Mouse (Mus musculus): Measurements from ENCODE around the gene Celf5. TPM values are rescaled to one million over a fixed set of nuclear protein-coding genes. Genes with fewer than 3 reads are reported as not detected.

The Celf5 gene
- polyA plus RNA-seq, 1 experiment: 0.70 TPM

DNA sequence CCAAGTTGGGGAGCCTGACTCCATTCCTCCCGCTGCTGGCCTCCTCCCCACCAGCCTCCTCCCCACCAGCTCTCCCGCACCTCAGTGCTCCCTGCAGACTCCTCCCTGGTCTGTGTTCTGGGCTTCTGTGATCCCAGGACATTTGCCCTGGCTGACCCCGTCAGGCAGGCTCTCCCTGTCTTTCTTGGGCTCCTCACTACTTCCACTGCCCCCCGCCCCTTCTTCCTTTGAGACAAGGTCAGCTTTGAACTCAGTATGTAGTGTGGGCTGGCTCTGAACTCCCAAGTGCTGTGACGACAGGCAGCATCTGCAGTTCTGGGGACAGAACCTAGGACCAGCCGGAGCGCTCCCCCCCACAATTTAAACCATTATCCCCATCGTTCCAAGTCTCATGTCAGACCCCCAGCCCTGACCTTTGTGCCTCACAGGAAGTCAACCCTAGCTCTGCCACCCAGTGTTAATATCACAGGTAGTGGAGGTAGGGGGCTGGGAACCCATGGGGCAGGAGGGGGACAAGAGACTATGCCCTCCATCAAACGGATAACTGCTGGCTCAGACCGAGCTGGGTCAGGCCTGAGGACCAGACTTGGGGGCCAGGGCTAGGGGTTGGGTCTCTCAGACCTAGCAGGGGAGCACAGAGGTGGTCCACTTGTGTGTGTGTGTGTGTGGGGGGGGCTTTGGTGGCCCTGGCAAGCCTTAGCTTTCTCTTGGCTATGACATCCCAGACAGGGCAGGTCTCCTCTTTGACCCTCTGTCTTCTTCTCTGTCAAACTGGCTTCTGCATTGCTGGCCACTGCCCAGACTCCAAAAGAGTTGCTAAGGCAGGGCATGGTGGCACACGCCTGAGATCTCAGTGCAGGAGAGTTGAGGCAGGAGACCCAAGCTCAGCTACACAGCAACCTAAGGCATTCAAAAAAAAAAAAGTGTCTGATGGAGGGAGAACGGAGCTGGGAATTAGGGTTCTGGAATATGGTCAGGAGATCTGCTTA, 65.0 kb downstream of the Celf5 start:
- H3K4me1 ChIP-seq (ENCODE audit: control insufficient read depth, insufficient read depth, insufficient read length): peaks cover 2% of the 10 kb centered on the region
- H3K36me3 ChIP-seq (ENCODE audit: control insufficient read depth, insufficient read depth, low read length): 0 out of 2 replicates have a peak, but pooled peaks cover 2% of the 10 kb centered on the region
- H3K27ac ChIP-seq (ENCODE audit: insufficient read depth, low read length): peak overlapping the region; percentile 28; the same call in 1 of the 2 replicates
- WGBS: 75% methylated on average over 12 of the region's 12 CpGs
- no peaks in the 10 kb centered on the region for H3K27me3 ChIP-seq (ENCODE audit: control insufficient read depth, insufficient read depth, low read length)
- no peak for TF ChIP-seq CTCF (IDR thresholded peaks at IDR 0.05; ENCODE audit: extremely low read depth, insufficient read depth, insufficient read length, insufficient replicate concordance)
- no peak for TF ChIP-seq POLR2A (IDR thresholded peaks at IDR 0.05; ENCODE audit: low read depth, low read length)
- no peak for DNase-seq (ENCODE audit: low read depth in 1 of 2, low spot score in 2 of 2)
- H3K4me3 ChIP-seq (ENCODE audit: extremely low read depth, insufficient read depth, insufficient read length): no peak overlapping the region

DNA sequence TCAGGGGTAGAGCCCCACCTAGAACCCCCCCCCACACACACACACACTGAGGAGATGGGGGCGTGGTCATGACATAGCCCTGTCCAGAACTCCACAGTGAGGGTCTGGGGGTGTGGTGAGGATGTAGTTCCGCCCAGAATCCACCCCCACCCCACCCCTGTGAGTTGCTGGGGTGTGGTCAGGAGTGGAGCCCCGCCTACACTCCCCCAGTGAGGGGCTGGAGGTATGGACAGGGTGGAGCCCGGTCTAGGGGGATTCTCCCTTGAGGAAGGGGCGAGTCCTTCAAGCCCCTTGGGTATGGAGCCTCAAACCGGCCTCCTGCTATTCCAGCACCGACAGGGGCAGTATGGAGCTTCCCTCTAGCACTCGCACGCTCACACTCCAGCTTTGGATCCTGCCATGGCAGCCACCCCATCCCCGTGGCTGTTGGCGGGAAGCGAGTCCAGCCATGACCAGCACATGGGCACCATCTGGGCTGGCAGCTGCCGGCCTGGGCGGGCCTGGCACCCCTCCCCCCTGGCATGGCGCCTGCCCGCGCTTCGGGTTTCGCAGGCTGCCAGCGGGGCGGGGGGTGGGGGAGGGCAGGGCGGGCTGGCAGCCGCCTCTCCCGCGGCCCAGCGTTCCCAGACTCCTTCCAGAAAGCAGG, 65.8 kb downstream of the Celf5 start:
- Histone ChIP-seq H3K27ac (ENCODE audit: insufficient read depth, low read length) (no peak overlapping the region; the same call in 1 of the 2 replicates), H3K36me3 (ENCODE audit: control insufficient read depth, insufficient read depth, low read length) (0 out of 2 replicates have a peak, but pooled peaks cover 2% of the 10 kb centered on the region), H3K27me3 (ENCODE audit: control insufficient read depth, insufficient read depth, low read length) (no peaks in the 10 kb centered on the region), H3K4me1 (ENCODE audit: control insufficient read depth, insufficient read depth, insufficient read length) (peaks cover 2% of the 10 kb centered on the region), H3K4me3 (ENCODE audit: extremely low read depth, insufficient read depth, insufficient read length) (no peak overlapping the region)
- 16% methylated on average over 25 of the region's 26 CpGs for WGBS
- DNase-seq (ENCODE audit: low read depth in 1 of 2, low spot score in 2 of 2): no peak
- TF ChIP-seq POLR2A (IDR thresholded peaks at IDR 0.05; ENCODE audit: low read depth, low read length) (no peak), CTCF (IDR thresholded peaks at IDR 0.05; ENCODE audit: extremely low read depth, insufficient read depth, insufficient read length, insufficient replicate concordance) (no peak)

DNA sequence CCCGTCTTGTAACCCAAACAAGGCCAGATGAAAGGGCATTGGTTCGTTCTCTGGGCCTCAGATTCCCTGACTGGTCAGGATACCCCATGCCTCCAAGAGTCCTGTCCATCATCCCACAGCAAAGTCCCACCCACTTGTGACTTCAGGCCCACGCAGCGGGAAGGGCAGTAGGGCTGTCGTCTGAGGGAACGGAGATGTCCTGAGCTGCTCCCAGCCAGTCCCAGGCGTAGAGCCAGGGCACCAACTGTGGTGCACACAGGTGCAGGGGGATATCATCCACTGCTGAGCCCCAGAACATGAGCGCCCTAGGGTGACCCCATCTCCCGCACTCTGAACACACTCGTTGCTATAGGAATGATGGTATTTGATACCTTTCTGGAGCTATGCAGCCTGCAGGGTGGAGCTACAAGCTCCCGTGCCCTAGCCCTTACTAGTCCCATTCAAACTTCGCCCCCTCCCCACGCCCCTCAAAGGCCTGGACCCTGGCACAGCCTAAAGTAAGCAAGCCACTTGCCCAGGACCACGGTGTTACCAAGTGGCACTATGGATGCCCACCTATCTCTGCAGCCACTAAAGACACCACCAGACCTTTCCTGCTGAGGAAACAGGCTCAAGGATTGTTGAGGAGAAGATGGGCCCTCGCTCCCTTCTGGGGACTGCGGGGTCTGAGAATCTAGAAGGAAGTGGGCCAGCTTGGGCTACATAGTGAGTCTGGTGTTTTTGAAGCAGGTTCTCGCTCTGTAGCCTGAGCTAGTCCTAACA, 66.8 kb downstream of the Celf5 start:
- Histone ChIP-seq H3K4me1 (ENCODE audit: control insufficient read depth, insufficient read depth, insufficient read length) (peaks cover 2% of the 10 kb centered on the region), H3K4me3 (ENCODE audit: extremely low read depth, insufficient read depth, insufficient read length) (no peak overlapping the region), H3K27me3 (ENCODE audit: control insufficient read depth, insufficient read depth, low read length) (no peaks in the 10 kb centered on the region), H3K36me3 (ENCODE audit: control insufficient read depth, insufficient read depth, low read length) (0 out of 2 replicates have a peak, but pooled peaks cover 2% of the 10 kb centered on the region), H3K27ac (ENCODE audit: insufficient read depth, low read length) (no peak overlapping the region)
- TF ChIP-seq POLR2A (IDR thresholded peaks at IDR 0.05; ENCODE audit: low read depth, low read length) (no peak), CTCF (IDR thresholded peaks at IDR 0.05; ENCODE audit: extremely low read depth, insufficient read depth, insufficient read length, insufficient replicate concordance) (no peak)
- DNase-seq (ENCODE audit: low read depth in 1 of 2, low spot score in 2 of 2): no peak
- WGBS: 80% methylated on average over 17 of the region's 17 CpGs

DNA sequence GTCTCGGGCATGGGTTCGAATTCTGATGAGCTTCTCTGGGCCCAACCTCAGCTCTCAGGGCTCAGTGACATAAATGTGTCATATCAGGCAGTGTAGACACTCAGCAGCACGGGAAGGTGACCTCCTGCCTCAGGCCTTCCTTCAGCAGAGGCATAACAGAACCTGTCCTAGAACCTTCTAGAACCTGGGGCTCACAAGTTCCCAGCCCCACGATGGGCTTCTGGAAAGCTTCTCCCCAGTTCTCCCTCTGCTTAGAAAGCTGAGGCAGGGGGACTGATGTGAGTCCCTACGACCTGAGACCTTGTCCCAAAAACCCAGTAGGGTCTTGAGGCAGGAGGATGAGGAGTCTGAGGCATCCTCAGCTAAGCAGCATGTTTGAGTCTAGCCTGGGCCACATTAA, 67.4 kb downstream of the Celf5 start:
- TF ChIP-seq CTCF (IDR thresholded peaks at IDR 0.05; ENCODE audit: extremely low read depth, insufficient read depth, insufficient read length, insufficient replicate concordance): no peak
- TF ChIP-seq POLR2A (IDR thresholded peaks at IDR 0.05; ENCODE audit: low read depth, low read length): no peak
- 79% methylated on average over 5 of the region's 5 CpGs for WGBS
- H3K4me1 ChIP-seq (ENCODE audit: control insufficient read depth, insufficient read depth, insufficient read length): peaks cover 5% of the 10 kb centered on the region
- no peak for DNase-seq (ENCODE audit: low read depth in 1 of 2, low spot score in 2 of 2)
- no peaks in the 10 kb centered on the region for H3K27me3 ChIP-seq (ENCODE audit: control insufficient read depth, insufficient read depth, low read length)
- 0 out of 2 replicates have a peak, but pooled peaks cover 2% of the 10 kb centered on the region for H3K36me3 ChIP-seq (ENCODE audit: control insufficient read depth, insufficient read depth, low read length)
- peak overlapping the region; percentile 39; the same call in 1 of the 2 replicates for H3K27ac ChIP-seq (ENCODE audit: insufficient read depth, low read length)
- no peak overlapping the region for H3K4me3 ChIP-seq (ENCODE audit: extremely low read depth, insufficient read depth, insufficient read length)

DNA sequence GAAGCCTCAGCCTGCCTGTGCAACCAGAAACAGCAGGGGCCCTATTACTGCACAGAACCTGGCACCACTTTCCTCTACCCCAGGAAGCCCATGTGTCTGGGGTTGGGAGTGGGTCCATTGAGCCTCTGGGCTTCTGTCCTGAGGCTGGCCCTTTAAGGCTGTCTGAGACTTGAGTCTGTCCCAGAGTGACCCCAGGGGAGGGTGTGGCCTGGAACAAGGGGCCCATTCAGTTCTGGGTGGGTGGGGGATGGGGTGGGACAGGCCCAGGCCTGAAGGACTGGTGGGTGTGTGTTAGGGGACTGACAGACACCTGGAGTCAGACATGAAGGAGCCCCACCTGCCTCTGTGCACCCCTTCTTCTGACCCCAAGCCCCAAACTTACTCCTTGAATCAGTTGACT, 67.8 kb downstream of the Celf5 start:
- Histone ChIP-seq H3K36me3 (ENCODE audit: control insufficient read depth, insufficient read depth, low read length) (0 out of 2 replicates have a peak, but pooled peaks cover 2% of the 10 kb centered on the region), H3K27ac (ENCODE audit: insufficient read depth, low read length) (peak overlapping the region; percentile 44; the same call in 1 of the 2 replicates), H3K4me1 (ENCODE audit: control insufficient read depth, insufficient read depth, insufficient read length) (peaks cover 5% of the 10 kb centered on the region), H3K4me3 (ENCODE audit: extremely low read depth, insufficient read depth, insufficient read length) (no peak overlapping the region), H3K27me3 (ENCODE audit: control insufficient read depth, insufficient read depth, low read length) (no peaks in the 10 kb centered on the region)
- no peak for DNase-seq (ENCODE audit: low read depth in 1 of 2, low spot score in 2 of 2)
- TF ChIP-seq CTCF (IDR thresholded peaks at IDR 0.05; ENCODE audit: extremely low read depth, insufficient read depth, insufficient read length, insufficient replicate concordance) (no peak), POLR2A (IDR thresholded peaks at IDR 0.05; ENCODE audit: low read depth, low read length) (no peak)

All from spleen, adult 2 months (tissue).